Mouse (Mus musculus) heart, embryonic 10.5 days (tissue): Measurements from ENCODE around the gene Hpn. TPM values are rescaled to one million over a fixed set of nuclear protein-coding genes. Genes with fewer than 3 reads are reported as not detected.
A peak's percentile ranks its signal among the peaks of the same experiment; 100 is the strongest.

Source experiments
- DNase-seq: peaks from one replicate; pipeline ENCODE4 v3.0.0-alpha.2; 2017; ENCODE audit warnings: low spot score
- H3K27ac ChIP-seq: fragments of 300-500 bp; sonication (generic); 2 replicates; pipeline ENCODE4 v1.5.1; 2016; ENCODE audit warnings: mild to moderate bottlenecking
- H3K27me3 ChIP-seq: fragments of 300-500 bp; sonication (generic); 2 replicates; pipeline ENCODE4 v1.6.1; 2016; ENCODE audit warnings: mild to moderate bottlenecking; ENCODE audit not compliant: poor library complexity, insufficient read depth, severe bottlenecking
- H3K36me3 ChIP-seq: fragments of 300-500 bp; sonication (generic); 2 replicates; pipeline ENCODE4 v1.6.1; 2016; ENCODE audit warnings: mild to moderate bottlenecking, moderate library complexity
- H3K4me1 ChIP-seq: fragments of 300-500 bp; sonication (generic); 2 replicates; pipeline ENCODE4 v1.6.1; 2016; ENCODE audit warnings: mild to moderate bottlenecking
- H3K4me3 ChIP-seq: fragments of 300-500 bp; sonication (generic); 2 replicates; pipeline ENCODE4 v1.5.1; 2016; ENCODE audit warnings: mild to moderate bottlenecking, moderate library complexity
- H3K9me3 ChIP-seq: fragments of 300-500 bp; sonication (generic); 2 replicates; pipeline ENCODE4 v1.6.1; 2016; ENCODE audit warnings: mild to moderate bottlenecking, moderate library complexity
- WGBS: fragments of 180-500 bp; shearing (Covaris S2); methylation state at CpG from one replicate; pipeline ENCODE4 v1.1.7; 2016; 5-methylcytosine and 5-hydroxymethylcytosine counted together
- polyA plus RNA-seq: library from polyadenylated mRNA; unstranded; fragments of >200 nt; fragmentation: Nextera tagmentation; extraction: Ambion mirVana; gene quantifications from 2 replicates; pipeline ENCODE4 v1.2.1, GENCODE M21; 2016

Gene Hpn
- polyA plus RNA-seq: 3.6 and 15.0 TPM in 2 replicates

DNA sequence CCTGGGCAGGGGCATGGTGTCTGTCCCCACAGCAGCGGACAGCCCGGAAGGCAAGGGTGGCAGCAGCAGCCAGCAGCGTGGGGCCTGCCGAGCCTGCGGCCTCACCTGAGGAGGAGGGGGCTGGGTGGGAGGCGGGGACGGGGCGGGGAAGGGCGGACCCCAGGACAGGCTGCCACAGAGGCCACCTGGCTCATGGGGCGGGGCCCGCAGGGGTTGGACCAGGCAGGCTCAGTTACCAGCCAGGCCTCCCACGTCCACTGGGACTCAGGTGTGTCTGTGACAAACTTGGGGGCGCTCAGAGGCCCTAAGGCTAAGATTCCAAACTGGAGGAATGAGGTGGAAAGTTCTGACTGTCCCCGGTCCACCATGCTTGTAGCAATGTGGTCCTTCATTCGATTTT, at the start of gene Hpn:
Gene Hpn (minus strand): TSS at position 109 of the 400 bp plus-strand sequence.
- no peaks in the 10 kb centered on the region for H3K9me3 ChIP-seq
- H3K4me3 ChIP-seq: peak within 1 kb of the TSS; percentile 42
- no peak for DNase-seq
- no peaks in the 10 kb centered on the region for H3K27me3 ChIP-seq
- peak within 1 kb of the TSS; percentile 86 for H3K27ac ChIP-seq
- WGBS: 7% methylated on average over 11 of the region's 15 CpGs
- H3K36me3 ChIP-seq: no peaks in the 10 kb centered on the region
- H3K4me1 ChIP-seq: peaks cover 55% of the 10 kb centered on the region

DNA sequence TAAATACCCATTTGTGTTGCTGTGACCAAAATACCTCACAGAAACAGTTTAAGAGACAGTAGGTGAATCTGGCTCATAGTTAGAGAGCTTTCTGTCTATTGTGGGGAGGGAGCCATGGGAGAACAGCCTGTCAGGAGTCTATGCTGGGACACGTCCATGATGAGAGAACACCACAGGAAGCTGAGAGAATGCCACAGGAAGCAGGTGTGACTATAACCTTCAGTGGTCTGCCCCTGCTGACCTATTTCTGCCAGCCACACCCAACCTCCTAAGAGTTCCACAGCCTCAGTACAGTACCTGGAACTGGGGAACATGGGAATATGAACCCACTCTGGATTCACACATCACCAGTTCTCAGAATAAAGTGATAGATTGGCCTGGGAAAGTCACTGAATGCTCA, 49.7 kb upstream of the Hpn start:
- DNase-seq: no peak
- no peaks in the 10 kb centered on the region for H3K36me3 ChIP-seq
- 52% methylated on average over 1 of the region's 1 CpGs for WGBS
- no peak overlapping the region for H3K27ac ChIP-seq
- H3K9me3 ChIP-seq: no peaks in the 10 kb centered on the region; the same call in 1 of the 2 replicates
- peaks cover 9% of the 10 kb centered on the region; the same call in 1 of the 2 replicates for H3K4me1 ChIP-seq
- H3K4me3 ChIP-seq: no peak overlapping the region
- no peaks in the 10 kb centered on the region for H3K27me3 ChIP-seq

- no peak overlapping the region for H3K27ac ChIP-seq
- no peaks in the 10 kb centered on the region for H3K27me3 ChIP-seq
- H3K4me3 ChIP-seq: no peak overlapping the region
- peaks cover 9% of the 10 kb centered on the region; the same call in 1 of the 2 replicates for H3K4me1 ChIP-seq
- no peaks in the 10 kb centered on the region for H3K36me3 ChIP-seq
- 64% methylated on average over 3 of the region's 3 CpGs for WGBS
- no peak for DNase-seq
- no peaks in the 10 kb centered on the region; the same call in 1 of the 2 replicates for H3K9me3 ChIP-seq
Measured at GRCm38 (mm10) chr7:31163666-31164577, 48.8 kb upstream of the Hpn start.

GRCm38 (mm10) chr7:31162324-31162723, 47.2 kb upstream of the Hpn start:
- Histone ChIP-seq H3K27me3 (no peaks in the 10 kb centered on the region), H3K27ac (no peak overlapping the region), H3K9me3 (no peaks in the 10 kb centered on the region; the same call in 1 of the 2 replicates), H3K4me1 (peaks cover 4% of the 10 kb centered on the region; the same call in 1 of the 2 replicates), H3K36me3 (no peaks in the 10 kb centered on the region), H3K4me3 (no peak overlapping the region)
- 72% methylated on average over 11 of the region's 11 CpGs for WGBS
- DNase-seq: no peak

- no peak for DNase-seq
- peaks cover 4% of the 10 kb centered on the region; the same call in 1 of the 2 replicates for H3K4me1 ChIP-seq
- no peaks in the 10 kb centered on the region for H3K27me3 ChIP-seq
- H3K4me3 ChIP-seq: no peak overlapping the region
- no peak overlapping the region for H3K27ac ChIP-seq
- no peaks in the 10 kb centered on the region for H3K36me3 ChIP-seq
- 49% methylated on average over 3 of the region's 3 CpGs for WGBS
- H3K9me3 ChIP-seq: no peaks in the 10 kb centered on the region; the same call in 1 of the 2 replicates
Measured at GRCm38 (mm10) chr7:31161831-31162230, 46.7 kb upstream of the Hpn start.

DNA sequence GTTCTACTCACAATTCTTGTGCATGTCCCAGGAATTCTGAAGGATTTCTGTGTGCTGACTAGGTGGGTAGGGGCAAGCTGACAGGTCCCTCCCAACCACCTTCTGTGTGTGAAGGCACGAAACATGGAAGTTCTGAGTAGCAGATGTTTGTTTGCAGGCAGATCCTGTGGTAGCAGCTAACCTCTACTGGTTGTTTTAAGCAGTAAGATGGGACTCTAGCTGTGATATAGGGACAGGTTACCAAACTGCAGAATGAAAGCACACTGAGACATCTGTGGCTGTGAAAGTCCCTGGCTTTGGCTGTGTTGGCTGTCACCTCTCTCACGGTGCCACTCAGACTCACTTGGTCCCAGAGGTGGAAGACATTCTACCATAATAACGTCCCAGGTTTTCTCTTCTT, 46.2 kb upstream of the Hpn start:
- no peaks in the 10 kb centered on the region for H3K27me3 ChIP-seq
- 76% methylated on average over 3 of the region's 3 CpGs for WGBS
- H3K4me1 ChIP-seq: peaks cover 6% of the 10 kb centered on the region
- no peak for DNase-seq
- no peaks in the 10 kb centered on the region for H3K36me3 ChIP-seq
- H3K4me3 ChIP-seq: no peak overlapping the region
- no peak overlapping the region for H3K27ac ChIP-seq
- H3K9me3 ChIP-seq: no peaks in the 10 kb centered on the region; the same call in 1 of the 2 replicates

- no peak overlapping the region for H3K4me3 ChIP-seq
- no peaks in the 10 kb centered on the region for H3K36me3 ChIP-seq
- H3K27me3 ChIP-seq: no peaks in the 10 kb centered on the region
- H3K4me1 ChIP-seq: peaks cover 10% of the 10 kb centered on the region
- WGBS: 58% methylated on average over 5 of the region's 5 CpGs
- DNase-seq: no peak
- H3K27ac ChIP-seq: no peak overlapping the region
- no peaks in the 10 kb centered on the region; the same call in 1 of the 2 replicates for H3K9me3 ChIP-seq
Measured at GRCm38 (mm10) chr7:31160763-31161162, 45.7 kb upstream of the Hpn start.

GRCm38 (mm10) chr7:31156034-31156928, 41.2 kb upstream of the Hpn start:
- Histone ChIP-seq H3K27ac (peak overlapping the region; percentile 84), H3K4me3 (peak overlapping the region; percentile 24; the same call in 1 of the 2 replicates), H3K27me3 (no peaks in the 10 kb centered on the region), H3K9me3 (no peaks in the 10 kb centered on the region), H3K36me3 (no peaks in the 10 kb centered on the region), H3K4me1 (peaks cover 24% of the 10 kb centered on the region)
- WGBS: 33% methylated on average over 19 of the region's 19 CpGs
- DNase-seq: no peak

DNA sequence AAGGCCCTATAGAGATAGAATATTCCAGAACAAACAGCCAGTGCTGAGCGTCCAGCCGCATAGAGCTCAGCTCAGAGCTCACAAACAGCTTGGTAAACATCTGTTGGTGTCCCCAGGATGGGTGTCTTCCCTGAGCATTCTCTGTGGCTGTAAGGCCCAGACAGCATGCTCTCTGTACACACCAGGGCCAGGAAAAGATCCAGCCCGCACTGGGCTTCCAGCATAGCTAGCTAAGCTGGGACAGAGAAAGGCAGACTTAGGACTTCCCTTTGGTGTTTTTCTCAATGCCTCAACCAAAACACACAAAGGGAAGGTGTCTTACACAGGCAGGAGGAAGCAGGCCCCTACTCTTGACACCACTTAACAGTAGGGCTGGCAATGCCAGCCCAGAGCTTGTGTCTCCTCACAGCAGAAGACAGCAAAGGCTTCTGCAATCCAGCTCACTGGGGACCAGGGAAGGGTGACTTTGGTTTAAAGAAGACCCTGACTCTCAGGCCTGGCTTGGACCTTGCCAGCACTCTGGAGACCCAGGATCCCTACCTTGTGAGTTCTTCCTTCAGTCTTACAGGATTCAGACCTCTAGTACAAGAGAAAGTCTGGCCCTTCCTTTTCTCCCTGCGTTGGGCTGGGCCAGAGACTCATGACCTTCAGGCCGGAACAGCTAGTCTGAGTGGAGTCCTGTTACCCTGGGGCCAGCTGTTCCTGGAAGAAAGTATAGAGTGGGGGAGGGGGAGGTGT, 40.4 kb upstream of the Hpn start, which contains the start of gene Gramd1a:
Gene Gramd1a (minus strand): TSS at position 601 of the 738 bp plus-strand sequence.
- WGBS: 56% methylated on average over 5 of the region's 5 CpGs
- Histone ChIP-seq H3K4me3 (peak within 1 kb of the TSS; percentile 24; the same call in 1 of the 2 replicates), H3K36me3 (no peaks in the 10 kb centered on the region), H3K4me1 (peaks cover 31% of the 10 kb centered on the region), H3K9me3 (0 out of 2 replicates have a peak, but pooled peaks cover 2% of the 10 kb centered on the region), H3K27ac (peak within 1 kb of the TSS; percentile 84), H3K27me3 (no peaks in the 10 kb centered on the region)
- DNase-seq: no peak

- H3K9me3 ChIP-seq: 0 out of 2 replicates have a peak, but pooled peaks cover 2% of the 10 kb centered on the region
- no peak for DNase-seq
- peaks cover 44% of the 10 kb centered on the region for H3K4me1 ChIP-seq
- no peak overlapping the region for H3K4me3 ChIP-seq
- WGBS: 93% methylated on average over 6 of the region's 6 CpGs
- H3K36me3 ChIP-seq: no peaks in the 10 kb centered on the region
- no peak overlapping the region for H3K27ac ChIP-seq
- H3K27me3 ChIP-seq: no peaks in the 10 kb centered on the region
Measured at GRCm38 (mm10) chr7:31153536-31154320, 38.6 kb upstream of the Hpn start.
